Mouse (Mus musculus) forebrain, embryonic 12.5 days (tissue): Measurements from ENCODE around the gene Ripor3. TPM values are rescaled to one million over a fixed set of nuclear protein-coding genes. Genes with fewer than 3 reads are reported as not detected.

ENCODE experiments used
- ATAC-seq: fragments of 200-750 bp; cut with Nextera tagmentation; 2 replicates; pipeline ENCODE4 v1.8.0; 2017; ENCODE audit warnings: moderate TSS enrichment; ENCODE audit not compliant: low FRiP score
- H3K27ac ChIP-seq: fragments of 300-500 bp; sonication (generic); 2 replicates; pipeline ENCODE4 v1.5.1; 2016; ENCODE audit warnings: mild to moderate bottlenecking
- H3K27me3 ChIP-seq: fragments of 300-500 bp; sonication (generic); 2 replicates; pipeline ENCODE4 v1.6.1; 2016; ENCODE audit warnings: mild to moderate bottlenecking
- H3K36me3 ChIP-seq: fragments of 300-500 bp; sonication (generic); replicated peaks from 2 replicates; pipeline ENCODE4 v1.6.1; 2016; ENCODE audit warnings: mild to moderate bottlenecking
- H3K4me1 ChIP-seq: fragments of 300-500 bp; sonication (generic); 2 replicates; pipeline ENCODE4 v1.6.1; 2016
- H3K4me2 ChIP-seq: fragments of 300-500 bp; sonication (generic); 2 replicates; pipeline ENCODE4 v1.6.1; 2016; ENCODE audit warnings: mild to moderate bottlenecking, moderate library complexity
- H3K4me3 ChIP-seq: fragments of 300-500 bp; sonication (generic); replicated peaks from 2 replicates; pipeline ENCODE4 v1.5.1; 2016; ENCODE audit warnings: mild to moderate bottlenecking
- H3K9ac ChIP-seq: fragments of 300-500 bp; sonication (generic); 2 replicates; pipeline ENCODE4 v1.6.1; 2016; ENCODE audit warnings: mild to moderate bottlenecking
- H3K9me3 ChIP-seq: fragments of 300-500 bp; sonication (generic); 2 replicates; pipeline ENCODE4 v1.6.1; 2016
- WGBS: fragments of 180-500 bp; shearing (Covaris S2); methylation state at CpG from one replicate; pipeline ENCODE4 v1.1.7; 2016; 5-methylcytosine and 5-hydroxymethylcytosine counted together
- polyA plus RNA-seq: library from polyadenylated mRNA; unstranded; fragments of >200 nt; fragmentation: Nextera tagmentation; extraction: Ambion mirVana; gene quantifications from 2 replicates; pipeline ENCODE4 v1.2.1, GENCODE M21; 2016

Gene Ripor3
- polyA plus RNA-seq, 1 experiment from 2014 or later = 0.82 TPM

DNA sequence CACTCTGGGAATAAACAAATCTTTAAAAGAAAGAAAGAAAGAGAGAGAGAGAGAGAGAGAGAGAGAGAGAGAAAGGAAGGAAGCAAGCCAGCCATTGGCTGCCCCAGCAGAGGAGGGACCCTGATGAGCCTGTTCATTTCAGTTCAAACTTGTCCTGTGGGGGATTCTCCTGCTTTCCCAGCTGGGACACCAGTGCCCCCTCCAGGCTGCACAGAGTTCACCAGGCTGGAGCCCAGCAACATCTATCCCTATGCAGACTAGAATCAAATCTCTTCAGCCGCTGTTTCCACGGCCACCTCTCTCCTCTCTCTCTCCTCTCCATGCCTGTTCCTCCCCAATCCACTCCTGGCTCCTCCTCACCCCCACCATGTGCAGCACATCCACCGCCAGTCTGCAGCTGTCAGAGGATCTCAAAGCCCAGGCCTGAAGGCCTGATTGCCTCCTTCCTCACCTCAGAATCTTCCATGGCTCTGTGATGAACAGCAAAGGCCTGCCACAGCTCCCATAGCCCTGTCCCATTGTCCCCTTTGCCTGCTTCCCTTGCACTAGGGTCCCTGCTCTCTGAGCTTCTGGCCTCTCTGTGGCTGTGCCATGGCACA, 11.2 kb downstream of the Ripor3 start:
- no peak overlapping the region for H3K9ac ChIP-seq
- H3K4me2 ChIP-seq = no peak overlapping the region
- H3K27ac ChIP-seq = no peak overlapping the region
- H3K4me1 ChIP-seq = no peaks in the 10 kb centered on the region
- no peaks in the 10 kb centered on the region for H3K36me3 ChIP-seq
- WGBS = 64% methylated on average over 3 of the region's 3 CpGs
- H3K27me3 ChIP-seq = no peaks in the 10 kb centered on the region
- ATAC-seq = no peak
- peaks cover 6% of the 10 kb centered on the region; the same call in 1 of the 2 replicates for H3K9me3 ChIP-seq
- no peak overlapping the region for H3K4me3 ChIP-seq

DNA sequence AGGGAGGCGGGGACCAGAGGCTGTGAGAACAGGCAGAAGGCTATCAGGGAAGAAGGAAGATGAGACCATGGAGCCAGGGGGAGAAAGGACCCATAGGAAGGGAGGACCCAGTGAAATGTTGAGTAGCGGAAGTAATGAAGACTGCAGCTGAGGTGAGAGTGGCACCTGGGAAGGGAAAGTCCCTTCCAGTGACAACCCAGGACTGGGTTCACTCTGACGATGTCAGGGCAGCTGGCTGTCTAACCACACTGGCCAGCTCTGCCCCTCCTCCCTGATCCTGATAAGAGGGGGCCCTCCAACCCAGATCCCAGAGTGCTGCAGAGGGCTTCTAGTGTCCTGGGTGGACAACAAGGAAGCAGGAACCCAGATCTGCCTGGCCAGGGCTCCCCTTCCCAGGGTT, 12.9 kb downstream of the Ripor3 start:
- Histone ChIP-seq H3K4me3 (no peak overlapping the region), H3K4me1 (no peaks in the 10 kb centered on the region), H3K36me3 (no peaks in the 10 kb centered on the region), H3K9me3 (peaks cover 6% of the 10 kb centered on the region; the same call in 1 of the 2 replicates), H3K27ac (no peak overlapping the region), H3K27me3 (no peaks in the 10 kb centered on the region), H3K9ac (no peak overlapping the region), H3K4me2 (no peak overlapping the region)
- WGBS = 86% methylated on average over 3 of the region's 3 CpGs
- no peak for ATAC-seq

DNA sequence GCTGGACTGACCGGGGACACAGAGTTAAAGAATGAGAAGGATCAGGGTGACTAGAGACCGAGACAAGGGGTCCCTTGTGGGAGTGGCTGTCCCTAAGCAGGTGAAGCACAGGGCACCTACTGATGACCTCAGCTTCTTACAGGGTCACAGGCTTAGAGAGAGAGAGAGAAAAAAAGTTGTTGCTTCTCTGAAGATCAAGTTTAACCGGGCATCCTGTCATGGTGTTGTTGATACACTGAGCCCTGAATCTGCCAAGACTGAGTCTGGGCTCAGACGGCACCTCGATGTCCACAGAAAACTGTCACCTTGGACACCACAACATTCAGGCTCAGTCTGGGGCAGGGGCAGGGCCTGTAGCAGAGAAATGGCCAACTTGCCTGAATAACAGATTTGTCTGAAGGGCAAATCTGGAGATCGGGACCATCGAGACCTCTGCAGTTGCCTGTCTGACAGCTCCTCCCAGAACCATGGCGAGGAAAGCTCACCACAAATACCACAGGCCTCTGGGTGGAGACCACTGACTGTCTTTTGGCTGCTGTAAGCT, 13.7 kb downstream of the Ripor3 start:
- no peak overlapping the region for H3K4me2 ChIP-seq
- H3K27me3 ChIP-seq = no peaks in the 10 kb centered on the region
- no peak overlapping the region for H3K4me3 ChIP-seq
- peaks cover 6% of the 10 kb centered on the region; the same call in 1 of the 2 replicates for H3K9me3 ChIP-seq
- no peaks in the 10 kb centered on the region for H3K4me1 ChIP-seq
- no peak for ATAC-seq
- H3K9ac ChIP-seq = no peak overlapping the region
- no peak overlapping the region for H3K27ac ChIP-seq
- 59% methylated on average over 8 of the region's 8 CpGs for WGBS
- H3K36me3 ChIP-seq = no peaks in the 10 kb centered on the region

DNA sequence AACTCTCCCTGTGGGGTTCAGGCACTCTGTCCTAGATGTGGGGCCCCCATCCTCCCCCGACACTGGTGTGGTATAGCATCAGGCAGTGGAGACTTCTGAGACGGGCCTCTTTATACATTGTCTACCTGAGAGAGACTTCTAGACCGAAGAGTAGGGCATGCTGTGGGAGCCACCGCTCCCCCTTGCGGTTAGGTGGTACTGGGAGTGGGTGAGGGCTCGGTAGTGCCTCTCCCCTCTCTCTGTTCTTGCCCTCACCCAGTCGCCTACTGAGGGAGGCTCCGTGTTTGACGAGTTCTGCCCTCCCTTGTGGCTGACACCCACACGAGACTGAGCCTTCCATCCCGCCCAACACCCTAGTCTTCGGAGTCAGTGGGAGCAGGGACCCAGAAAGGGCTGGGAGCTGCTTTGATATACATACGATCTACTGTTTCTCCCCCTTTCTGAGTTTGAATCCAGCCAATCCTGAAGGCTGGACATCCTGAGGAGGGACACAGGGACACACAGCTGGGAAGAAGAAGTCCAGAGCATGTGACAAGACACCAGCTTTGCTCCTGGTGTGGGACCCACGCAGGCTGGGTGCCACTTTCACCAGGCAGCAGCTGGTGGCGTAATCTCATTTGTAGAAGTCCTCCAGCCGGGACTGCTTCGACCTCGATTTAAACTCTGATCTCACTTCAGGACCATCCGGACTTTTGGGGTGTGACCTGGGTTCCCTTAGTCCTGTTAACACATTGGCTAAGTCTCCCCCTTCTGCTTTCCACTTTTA, 14.4 kb downstream of the Ripor3 start:
- 61% methylated on average over 19 of the region's 19 CpGs for WGBS
- no peak overlapping the region for H3K4me3 ChIP-seq
- H3K9me3 ChIP-seq = peaks cover 6% of the 10 kb centered on the region; the same call in 1 of the 2 replicates
- no peak for ATAC-seq
- no peaks in the 10 kb centered on the region for H3K36me3 ChIP-seq
- no peaks in the 10 kb centered on the region for H3K27me3 ChIP-seq
- H3K27ac ChIP-seq = no peak overlapping the region
- H3K4me1 ChIP-seq = no peaks in the 10 kb centered on the region
- H3K9ac ChIP-seq = no peak overlapping the region
- H3K4me2 ChIP-seq = no peak overlapping the region

DNA sequence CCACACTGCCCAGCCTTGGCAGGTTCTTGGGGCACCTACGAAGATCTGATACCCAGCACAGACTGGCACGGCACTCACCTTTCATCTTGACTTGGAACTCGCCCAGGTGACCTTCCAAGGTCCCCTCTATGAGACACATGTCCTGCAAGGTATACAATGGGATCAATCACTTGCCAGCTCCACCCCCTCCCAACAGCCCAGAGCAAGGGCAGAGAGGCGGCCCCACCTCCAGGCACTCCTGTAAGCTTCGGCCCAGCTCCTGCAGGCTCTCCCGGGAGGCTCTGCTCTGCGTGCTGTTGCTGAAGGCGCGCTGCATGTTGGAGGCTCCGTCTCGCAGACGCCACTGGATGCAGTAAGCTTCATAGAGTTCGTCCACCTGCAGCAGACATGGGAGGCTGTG, 17.2 kb downstream of the Ripor3 start:
- Histone ChIP-seq H3K4me3 (no peak overlapping the region), H3K27me3 (no peaks in the 10 kb centered on the region), H3K9ac (no peak overlapping the region), H3K36me3 (no peaks in the 10 kb centered on the region), H3K9me3 (no peaks in the 10 kb centered on the region), H3K4me2 (no peak overlapping the region), H3K4me1 (no peaks in the 10 kb centered on the region), H3K27ac (no peak overlapping the region)
- ATAC-seq = no peak
- 66% methylated on average over 13 of the region's 13 CpGs for WGBS

DNA sequence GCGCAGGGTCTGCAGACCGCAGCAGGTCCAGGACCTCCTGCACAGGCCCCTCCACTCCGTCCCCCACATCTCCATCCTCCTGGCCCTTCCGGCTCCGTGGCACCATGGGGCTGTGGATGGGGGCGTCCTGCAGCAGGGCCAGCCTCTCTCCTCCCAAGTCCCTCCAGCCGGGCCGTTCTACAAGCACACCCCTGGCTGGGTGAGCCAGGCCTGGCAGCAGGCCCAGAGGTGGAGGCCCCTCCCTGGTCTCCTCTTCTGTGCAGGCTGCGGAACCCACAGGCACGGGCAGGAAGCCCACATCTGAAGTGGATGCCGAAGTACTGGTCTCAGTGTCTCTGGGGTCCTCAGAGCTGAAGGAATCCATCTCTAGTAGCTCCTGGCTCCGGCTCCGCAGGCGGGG, 21.1 kb downstream of the Ripor3 start:
- no peak overlapping the region for H3K27ac ChIP-seq
- no peak for ATAC-seq
- H3K4me3 ChIP-seq = no peak overlapping the region
- 0 out of 2 replicates have a peak, but pooled peaks cover 3% of the 10 kb centered on the region for H3K4me1 ChIP-seq
- no peaks in the 10 kb centered on the region for H3K9me3 ChIP-seq
- no peak overlapping the region for H3K4me2 ChIP-seq
- no peaks in the 10 kb centered on the region for H3K36me3 ChIP-seq
- 0 out of 2 replicates have a peak, but pooled peaks cover 3% of the 10 kb centered on the region for H3K27me3 ChIP-seq
- no peak overlapping the region for H3K9ac ChIP-seq
- WGBS = 75% methylated on average over 14 of the region's 14 CpGs

DNA sequence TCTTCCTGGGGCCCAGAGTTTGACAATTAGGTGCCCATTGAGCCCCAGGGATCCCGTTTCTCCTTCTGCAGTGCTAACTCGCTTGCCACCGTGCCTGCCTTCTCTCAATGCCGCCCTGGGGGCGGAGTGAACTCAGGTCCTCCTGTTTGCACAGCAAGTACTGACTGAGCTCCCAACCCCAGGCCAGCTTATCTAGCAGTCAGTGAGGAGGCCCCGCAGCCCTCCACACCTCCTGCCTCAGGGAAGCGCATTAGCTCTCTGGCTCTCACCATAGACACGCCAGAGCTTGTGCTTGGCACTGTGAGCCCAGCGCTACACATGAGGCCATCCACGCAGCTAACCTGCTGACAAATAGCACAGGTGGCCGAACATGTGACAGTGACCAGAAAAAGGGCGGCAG, 22.8 kb downstream of the Ripor3 start:
- ATAC-seq = no peak
- Histone ChIP-seq H3K4me3 (no peak overlapping the region), H3K36me3 (no peaks in the 10 kb centered on the region), H3K4me2 (no peak overlapping the region), H3K9me3 (no peaks in the 10 kb centered on the region), H3K9ac (0 out of 2 replicates have a peak overlapping the region, but pooled peaks have one; percentile 21), H3K27ac (no peak overlapping the region), H3K27me3 (0 out of 2 replicates have a peak, but pooled peaks cover 3% of the 10 kb centered on the region), H3K4me1 (0 out of 2 replicates have a peak, but pooled peaks cover 3% of the 10 kb centered on the region)
- WGBS = 59% methylated on average over 12 of the region's 12 CpGs

DNA sequence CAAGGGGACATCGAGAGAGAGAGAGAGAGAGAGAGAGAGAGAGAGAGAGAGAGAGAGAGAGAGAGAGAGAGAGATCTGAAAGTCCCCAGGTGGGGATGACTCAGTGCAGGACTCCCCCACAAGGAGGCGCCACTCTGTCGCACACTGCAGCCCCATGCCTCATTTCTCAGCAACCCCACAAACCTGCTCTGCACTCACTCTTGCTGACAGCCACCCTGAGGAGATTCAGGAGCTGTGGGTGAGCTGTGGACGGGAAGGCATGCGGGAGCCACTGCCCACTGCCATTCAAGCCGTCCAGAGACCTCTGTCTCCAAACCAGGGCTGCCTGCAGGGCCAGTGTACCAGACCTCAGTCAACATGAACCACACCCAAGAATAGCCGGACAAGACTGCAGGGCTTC, 23.7 kb downstream of the Ripor3 start:
- Histone ChIP-seq H3K27ac (no peak overlapping the region), H3K4me2 (no peak overlapping the region), H3K4me3 (no peak overlapping the region), H3K36me3 (no peaks in the 10 kb centered on the region), H3K4me1 (0 out of 2 replicates have a peak, but pooled peaks cover 3% of the 10 kb centered on the region), H3K27me3 (0 out of 2 replicates have a peak, but pooled peaks cover 3% of the 10 kb centered on the region), H3K9ac (no peak overlapping the region), H3K9me3 (no peaks in the 10 kb centered on the region)
- no peak for ATAC-seq
- WGBS = 25% methylated on average over 7 of the region's 7 CpGs

DNA sequence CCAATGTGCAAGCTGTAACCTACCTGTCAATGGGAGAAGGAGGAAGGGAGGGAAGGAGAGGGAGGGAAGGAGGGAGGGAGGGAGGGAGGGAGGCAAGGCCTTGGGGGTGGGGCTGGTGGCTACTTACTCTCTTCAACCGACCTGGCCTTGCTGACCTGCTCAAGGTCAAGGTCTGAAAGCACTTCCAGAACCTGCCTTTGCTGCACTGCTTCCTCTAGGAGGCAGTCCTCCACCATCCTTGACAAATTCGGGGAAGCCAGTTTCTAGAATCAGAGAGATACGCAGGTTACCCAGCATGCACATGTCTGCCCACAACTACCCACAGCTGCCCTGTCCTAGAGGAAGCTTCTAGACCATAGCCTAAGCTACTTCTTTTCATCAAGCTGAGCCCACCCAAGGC, 25.5 kb downstream of the Ripor3 start:
- ATAC-seq = no peak

DNA sequence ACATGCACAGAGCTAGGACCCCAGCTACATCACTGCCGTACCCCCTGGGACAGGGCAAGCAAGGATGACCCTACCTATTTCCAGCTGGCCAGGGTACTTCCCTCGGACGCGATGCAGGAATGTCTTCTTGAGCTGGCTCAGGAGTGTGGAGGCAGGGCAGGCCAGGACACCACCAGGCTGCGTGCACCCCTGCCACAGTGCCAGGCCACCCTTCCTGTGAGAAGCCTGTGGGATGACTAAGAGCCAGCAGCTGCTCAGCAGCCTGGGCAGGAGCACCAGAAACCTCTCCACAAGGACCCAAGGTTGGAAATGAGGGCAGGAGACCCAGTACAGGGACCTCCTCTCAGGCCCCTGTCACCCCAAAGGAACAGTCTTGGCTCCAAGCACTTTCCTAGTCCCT, 26.0 kb downstream of the Ripor3 start:
- H3K36me3 ChIP-seq = peaks cover 6% of the 10 kb centered on the region; the same call in 1 of the 2 replicates
- no peak overlapping the region for H3K9ac ChIP-seq
- H3K4me3 ChIP-seq = no peak overlapping the region
- no peaks in the 10 kb centered on the region for H3K9me3 ChIP-seq
- 0 out of 2 replicates have a peak, but pooled peaks cover 3% of the 10 kb centered on the region for H3K4me1 ChIP-seq
- 0 out of 2 replicates have a peak, but pooled peaks cover 3% of the 10 kb centered on the region for H3K27me3 ChIP-seq
- ATAC-seq = no peak
- WGBS = 82% methylated on average over 5 of the region's 5 CpGs
- H3K4me2 ChIP-seq = no peak overlapping the region
- H3K27ac ChIP-seq = no peak overlapping the region

More for the DNA sequence above, 25.5 kb downstream of the Ripor3 start:
- Histone ChIP-seq H3K9ac (no peak overlapping the region), H3K27me3 (0 out of 2 replicates have a peak, but pooled peaks cover 3% of the 10 kb centered on the region), H3K4me3 (no peak overlapping the region), H3K4me1 (0 out of 2 replicates have a peak, but pooled peaks cover 3% of the 10 kb centered on the region), H3K9me3 (no peaks in the 10 kb centered on the region), H3K27ac (no peak overlapping the region), H3K4me2 (no peak overlapping the region), H3K36me3 (peaks cover under 1% of the 10 kb centered on the region; the same call in 1 of the 2 replicates)
- WGBS = 51% methylated on average over 3 of the region's 3 CpGs

DNA sequence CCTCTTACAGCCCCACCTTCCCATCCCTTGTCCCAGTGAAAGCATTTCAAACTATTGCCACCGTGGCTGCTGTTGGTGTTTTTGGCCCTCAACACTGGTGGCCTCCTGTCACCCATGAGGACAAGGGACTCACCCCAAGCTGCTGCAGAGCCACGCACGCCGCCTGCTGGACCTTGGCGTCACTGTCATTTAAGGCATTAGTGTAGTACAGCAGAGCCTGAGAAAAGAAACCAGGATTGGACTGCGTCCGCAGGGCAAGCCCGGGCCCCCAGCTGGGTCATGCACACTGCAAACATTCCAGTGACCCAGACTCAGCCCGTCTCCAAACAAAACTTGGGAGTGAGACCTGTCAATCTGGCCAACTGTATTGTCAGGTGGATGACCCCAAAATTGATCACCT, 27.8 kb downstream of the Ripor3 start:
- Histone ChIP-seq H3K9me3 (no peaks in the 10 kb centered on the region), H3K4me3 (no peak overlapping the region), H3K4me1 (0 out of 2 replicates have a peak, but pooled peaks cover 3% of the 10 kb centered on the region), H3K9ac (no peak overlapping the region), H3K27me3 (0 out of 2 replicates have a peak, but pooled peaks cover 3% of the 10 kb centered on the region), H3K36me3 (peaks cover 24% of the 10 kb centered on the region), H3K27ac (no peak overlapping the region), H3K4me2 (no peak overlapping the region)
- ATAC-seq = no peak
- 63% methylated on average over 9 of the region's 9 CpGs for WGBS

DNA sequence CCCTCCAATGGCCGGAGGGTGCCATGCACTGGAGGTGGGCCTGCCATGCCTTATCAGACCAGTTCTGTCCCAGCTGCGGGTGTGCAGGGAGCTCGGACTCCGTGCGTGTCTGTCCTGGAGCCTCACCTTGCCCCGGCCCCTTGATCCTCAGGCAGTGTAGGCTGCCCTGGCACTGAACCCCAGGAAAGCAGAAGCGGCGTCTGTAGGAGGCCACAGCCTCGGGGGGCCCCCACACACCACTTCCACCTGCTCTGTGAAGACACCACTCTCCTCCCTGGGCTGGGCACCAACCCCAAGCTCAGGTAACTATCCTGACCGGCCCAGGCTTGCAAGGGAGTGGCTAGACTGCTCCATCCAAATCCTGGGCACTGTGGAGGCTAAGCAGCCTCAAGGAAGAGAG, 30.0 kb downstream of the Ripor3 start:
- Histone ChIP-seq H3K9me3 (no peaks in the 10 kb centered on the region), H3K27ac (no peak overlapping the region), H3K4me2 (no peak overlapping the region), H3K27me3 (no peaks in the 10 kb centered on the region), H3K4me1 (no peaks in the 10 kb centered on the region), H3K4me3 (no peak overlapping the region), H3K36me3 (peaks cover 45% of the 10 kb centered on the region), H3K9ac (no peak overlapping the region)
- ATAC-seq = no peak
- WGBS = 89% methylated on average over 10 of the region's 10 CpGs
